Comparison of ENCODE assay signal across 8 mouse cellular contexts in the genomic region with DNA sequence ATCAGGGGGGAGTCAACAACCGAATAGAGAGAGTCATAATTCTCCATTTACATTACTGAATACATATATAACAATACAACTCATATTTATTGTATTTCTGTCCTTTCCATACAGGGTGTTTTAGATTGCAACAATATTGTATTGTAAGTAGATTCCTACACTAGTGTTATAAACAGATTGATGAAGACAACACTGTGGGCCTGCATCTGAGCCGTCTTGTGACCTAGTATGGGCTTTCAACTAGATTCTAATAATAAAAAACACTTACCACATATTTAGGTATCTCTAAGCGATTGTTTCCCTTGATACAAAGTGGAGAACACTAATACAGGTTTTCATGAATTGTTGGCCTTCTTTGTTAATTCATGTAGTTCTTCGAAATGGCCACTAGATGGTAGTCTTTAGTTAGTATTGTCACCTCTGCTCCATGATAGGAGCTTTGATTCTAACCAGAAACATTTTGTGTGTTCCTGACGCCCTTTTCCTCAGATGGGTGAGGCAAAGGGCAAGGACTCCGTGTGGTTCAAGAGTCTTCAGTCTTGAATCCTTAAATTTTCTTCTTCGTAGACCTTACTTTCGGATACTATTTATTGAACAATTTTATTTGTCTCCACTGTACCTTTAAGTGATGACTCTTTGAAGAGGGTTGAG.
DNase-seq lines count a peak whose midpoint lies in the region; ATAC-seq and TF ChIP-seq lines count a peak whose summit lies in the region.

No protein-coding gene starts in this region.

- H3K4me1 ChIP-seq in hindbrain, embryonic 11.5 days (replicated peaks; ENCODE audit: control insufficient read depth, insufficient read depth, low read length): no peaks in the 10 kb centered on the region
- peaks cover 10% of the 10 kb centered on the region for H3K4me1 ChIP-seq in hindbrain, embryonic 10.5 days (replicated peaks)
- peaks cover 17% of the 10 kb centered on the region for H3K4me1 ChIP-seq in embryonic facial prominence, embryonic 12.5 days
- peaks cover 7% of the 10 kb centered on the region for H3K4me1 ChIP-seq in hindbrain, embryonic 13.5 days (replicated peaks)
- peaks cover 7% of the 10 kb centered on the region; the same call in 1 of the 2 replicates for H3K4me1 ChIP-seq in lung, embryonic 14.5 days (ENCODE audit: insufficient read depth)
- peaks cover 5% of the 10 kb centered on the region; the same call in 1 of the 2 replicates for H3K4me1 ChIP-seq in olfactory bulb, adult 2 months (ENCODE audit: control insufficient read depth, insufficient read depth, low read length)

- no peak overlapping the region for H3K27ac ChIP-seq in hindbrain, embryonic 11.5 days (ENCODE audit: low read depth, low read length)
- H3K27ac ChIP-seq in hindbrain, embryonic 10.5 days: no peak overlapping the region
- no peak overlapping the region for H3K27ac ChIP-seq in embryonic facial prominence, embryonic 12.5 days
- H3K27ac ChIP-seq in hindbrain, embryonic 13.5 days: no peak overlapping the region
- no peak overlapping the region for H3K27ac ChIP-seq in lung, embryonic 14.5 days (ENCODE audit: low read depth)
- H3K27ac ChIP-seq in olfactory bulb, adult 2 months (ENCODE audit: insufficient read depth, low read depth, low read length): no peak overlapping the region

- H3K4me2 ChIP-seq in hindbrain, embryonic 11.5 days (replicated peaks; ENCODE audit: low read depth, low read length): no peak overlapping the region
- peak overlapping the region; percentile 41 for H3K4me2 ChIP-seq in embryonic facial prominence, embryonic 12.5 days (replicated peaks)
- peak overlapping the region; percentile 22; the same call in 1 of the 2 replicates for H3K4me2 ChIP-seq in hindbrain, embryonic 13.5 days
- peak overlapping the region; percentile 67 for H3K4me2 ChIP-seq in lung, embryonic 14.5 days

- WGBS in hindbrain, embryonic 11.5 days: 28% methylated on average over 8 of the region's 8 CpGs
- 29% methylated on average over 8 of the region's 8 CpGs for WGBS in hindbrain, embryonic 10.5 days
- 24% methylated on average over 8 of the region's 8 CpGs for WGBS in embryonic facial prominence, embryonic 12.5 days
- WGBS in hindbrain, embryonic 13.5 days: 30% methylated on average over 8 of the region's 8 CpGs
- 17% methylated on average over 8 of the region's 8 CpGs for WGBS in lung, embryonic 14.5 days
- 26% methylated on average over 8 of the region's 8 CpGs for WGBS in olfactory bulb, adult 2 months

- no peak overlapping the region for H3K9ac ChIP-seq in hindbrain, embryonic 11.5 days (ENCODE audit: low read depth, low read length)
- no peak overlapping the region for H3K9ac ChIP-seq in embryonic facial prominence, embryonic 12.5 days
- no peak overlapping the region for H3K9ac ChIP-seq in hindbrain, embryonic 13.5 days
- no peak overlapping the region for H3K9ac ChIP-seq in lung, embryonic 14.5 days

- TF ChIP-seq POLR2A in olfactory bulb, adult 2 months (IDR thresholded peaks at IDR 0.05; ENCODE audit: insufficient read depth, low read depth, low read length): no peak

- no peaks in the 10 kb centered on the region for H3K27me3 ChIP-seq in hindbrain, embryonic 11.5 days (ENCODE audit: control insufficient read depth, insufficient read depth, low read length)
- no peaks in the 10 kb centered on the region for H3K27me3 ChIP-seq in hindbrain, embryonic 10.5 days (ENCODE audit: insufficient read depth, poor library complexity, severe bottlenecking)
- no peaks in the 10 kb centered on the region for H3K27me3 ChIP-seq in embryonic facial prominence, embryonic 12.5 days
- H3K27me3 ChIP-seq in hindbrain, embryonic 13.5 days: no peaks in the 10 kb centered on the region
- H3K27me3 ChIP-seq in lung, embryonic 14.5 days (ENCODE audit: insufficient read depth, low read length): no peaks in the 10 kb centered on the region

- TF ChIP-seq CTCF in lung, embryonic 14.5 days (IDR thresholded peaks at IDR 0.05; ENCODE audit: low read depth): peak; percentile 81
- no peak for TF ChIP-seq CTCF in olfactory bulb, adult 2 months (IDR thresholded peaks at IDR 0.05; ENCODE audit: insufficient read depth, low read depth, low read length)

- no peak overlapping the region for H3K4me3 ChIP-seq in hindbrain, embryonic 11.5 days (ENCODE audit: low read depth, low read length)
- H3K4me3 ChIP-seq in hindbrain, embryonic 10.5 days: no peak overlapping the region
- H3K4me3 ChIP-seq in embryonic facial prominence, embryonic 12.5 days: peak overlapping the region; percentile 5; the same call in 1 of the 2 replicates
- no peak overlapping the region for H3K4me3 ChIP-seq in hindbrain, embryonic 13.5 days
- peak overlapping the region; percentile 28 for H3K4me3 ChIP-seq in lung, embryonic 14.5 days (ENCODE audit: low read depth, low read length)
- H3K4me3 ChIP-seq in olfactory bulb, adult 2 months (ENCODE audit: insufficient read depth, low read depth, low read length): peak overlapping the region; percentile 39; the same call in 1 of the 2 replicates

- H3K36me3 ChIP-seq in hindbrain, embryonic 11.5 days (ENCODE audit: control insufficient read depth, insufficient read depth, low read length): no peaks in the 10 kb centered on the region
- H3K36me3 ChIP-seq in hindbrain, embryonic 10.5 days: no peaks in the 10 kb centered on the region
- H3K36me3 ChIP-seq in embryonic facial prominence, embryonic 12.5 days: no peaks in the 10 kb centered on the region
- H3K36me3 ChIP-seq in hindbrain, embryonic 13.5 days: no peaks in the 10 kb centered on the region
- H3K36me3 ChIP-seq in lung, embryonic 14.5 days (ENCODE audit: insufficient read depth): no peaks in the 10 kb centered on the region

- ATAC-seq in hindbrain, embryonic 11.5 days (ENCODE audit: low FRiP score): peak; percentile 53; the same call in 1 of the 2 replicates
- ATAC-seq in embryonic facial prominence, embryonic 12.5 days (ENCODE audit: insufficient number of reproducible peaks, insufficient read depth, low FRiP score, low TSS enrichment): 0 out of 2 replicates have a peak, but pooled peaks have one; percentile 52
- peak; percentile 66 for ATAC-seq in hindbrain, embryonic 13.5 days (ENCODE audit: low FRiP score)
- ATAC-seq in lung, embryonic 14.5 days (ENCODE audit: insufficient read depth): peak; percentile 58

- peak; percentile 57 for DNase-seq in hindbrain, embryonic 11.5 days (ENCODE audit: low spot score)
- no peak for DNase-seq in hindbrain, embryonic 10.5 days (ENCODE audit: low spot score)
- DNase-seq in MN1 (ENCODE audit: low spot score): peak; percentile 90
- peak; percentile 82 for DNase-seq in lung, embryonic 14.5 days
- no peak for DNase-seq in spleen, postnatal 14 days (ENCODE audit: low spot score in 2 of 2)

- H3K9me3 ChIP-seq in hindbrain, embryonic 11.5 days (ENCODE audit: control insufficient read depth, low read length): no peaks in the 10 kb centered on the region
- no peaks in the 10 kb centered on the region for H3K9me3 ChIP-seq in hindbrain, embryonic 10.5 days
- H3K9me3 ChIP-seq in embryonic facial prominence, embryonic 12.5 days: no peaks in the 10 kb centered on the region
- H3K9me3 ChIP-seq in hindbrain, embryonic 13.5 days: no peaks in the 10 kb centered on the region
- no peaks in the 10 kb centered on the region for H3K9me3 ChIP-seq in lung, embryonic 14.5 days (ENCODE audit: low read depth, low read length)

Comparison
In these comparisons a context has a peak if more than half of its experiments do, and no peak if none do; other contexts are left out.
1. DNase-seq: peak in hindbrain, embryonic 11.5 days (single experiment), MN1 (single experiment) and lung, embryonic 14.5 days (single experiment); none in hindbrain, embryonic 10.5 days (single experiment) and spleen, postnatal 14 days (0 of 2).
2. H3K4me3 ChIP-seq: peak in embryonic facial prominence, embryonic 12.5 days (single experiment), lung, embryonic 14.5 days (single experiment) and olfactory bulb, adult 2 months (single experiment); none in hindbrain, embryonic 11.5 days (single experiment), hindbrain, embryonic 10.5 days (single experiment) and hindbrain, embryonic 13.5 days (single experiment).
3. Peak in every context shown above with its lines, with median percentiles within 50 percentile points of each other: ATAC-seq.